Mouse (Mus musculus) cerebellum, adult 2 months (tissue): ENCODE data around the gene Mxra7.

ENCODE experiments used
- CTCF ChIP-seq: fragments of 200-500 bp; IDR thresholded peaks from 2 replicates; pipeline ENCODE4 v1.5.1; 2011; ENCODE audit warnings: low read depth, mild to moderate bottlenecking, control low read depth, low read length, moderate library complexity, borderline replicate concordance; ENCODE audit not compliant: insufficient read depth
- POLR2A ChIP-seq: fragments of 200-500 bp; IDR thresholded peaks from 2 replicates; pipeline ENCODE4 v1.6.1; 2011; ENCODE audit warnings: low read length, control low read depth, borderline replicate concordance; ENCODE audit not compliant: insufficient read depth

GRCm38 (mm10) chr11:116847187-116848085, 19.6 kb upstream of the Mxra7 start:
- no peak for TF ChIP-seq POLR2A
- TF ChIP-seq CTCF, result no peak
